8 mouse cellular contexts compared by ENCODE assay signal in genomic region chr7:70118971-70119370, GRCm38 (mm10).
DNase-seq lines count a peak whose midpoint lies in the region; ATAC-seq and TF ChIP-seq lines count a peak whose summit lies in the region.
"Had no signal": no experiment of that assay in that cellular context is flagged by ENCODE, and none has a peak within 500 bp of the region (broad histone marks: within the 10 kb centered on the region; RNA-seq: fewer than 3 reads in every experiment).

No protein-coding gene starts in this region.

- ATAC-seq in lung, embryonic 14.5 days (ENCODE audit: insufficient read depth), result no peak
- ATAC-seq in forebrain, embryonic 12.5 days (ENCODE audit: low FRiP score), result no peak
- ATAC-seq in limb, embryonic 11.5 days (ENCODE audit: insufficient number of reproducible peaks, low FRiP score, low TSS enrichment, low read depth), result no peak
- no peak for ATAC-seq in stomach, embryonic 15.5 days (ENCODE audit: insufficient read depth, low FRiP score, low read depth)

- no peaks in the 10 kb centered on the region for H3K36me3 ChIP-seq in lung, embryonic 14.5 days (ENCODE audit: insufficient read depth)
- no peaks in the 10 kb centered on the region for H3K36me3 ChIP-seq in forebrain, embryonic 12.5 days (replicated peaks)
- no peaks in the 10 kb centered on the region for H3K36me3 ChIP-seq in limb, embryonic 11.5 days (ENCODE audit: control insufficient read depth, insufficient read depth, low read length)
- H3K36me3 ChIP-seq in stomach, embryonic 15.5 days, result no peaks in the 10 kb centered on the region

- peak overlapping the region; percentile 70 for H3K4me2 ChIP-seq in lung, embryonic 14.5 days
- H3K4me2 ChIP-seq in forebrain, embryonic 12.5 days, result peak overlapping the region; percentile 58
- H3K4me2 ChIP-seq in limb, embryonic 11.5 days (ENCODE audit: low read depth, severe bottlenecking), result peak overlapping the region; percentile 33; the same call in 1 of the 2 replicates
- H3K4me2 ChIP-seq in stomach, embryonic 15.5 days, result peak overlapping the region; percentile 58

- H3K9ac ChIP-seq in lung, embryonic 14.5 days, result peak overlapping the region; percentile 4; the same call in 1 of the 2 replicates
- H3K9ac ChIP-seq in forebrain, embryonic 12.5 days, result peak overlapping the region; percentile 39; the same call in 1 of the 2 replicates
- no peak overlapping the region for H3K9ac ChIP-seq in limb, embryonic 11.5 days (ENCODE audit: low read length)
- H3K9ac ChIP-seq in stomach, embryonic 15.5 days, result no peak overlapping the region

- H3K4me1 ChIP-seq in lung, embryonic 14.5 days (ENCODE audit: insufficient read depth), result no peaks in the 10 kb centered on the region; the same call in 1 of the 2 replicates
- peaks cover 56% of the 10 kb centered on the region for H3K4me1 ChIP-seq in forebrain, embryonic 12.5 days
- no peaks in the 10 kb centered on the region for H3K4me1 ChIP-seq in limb, embryonic 11.5 days (ENCODE audit: control insufficient read depth, insufficient read depth, low read length)
- H3K4me1 ChIP-seq in stomach, embryonic 15.5 days, result no peaks in the 10 kb centered on the region

- peak overlapping the region; percentile 30 for H3K4me3 ChIP-seq in lung, embryonic 14.5 days (ENCODE audit: low read depth, low read length)
- H3K4me3 ChIP-seq in forebrain, embryonic 12.5 days (replicated peaks), result peak overlapping the region; percentile 33; the same call in 1 of the 2 replicates
- H3K4me3 ChIP-seq in limb, embryonic 11.5 days (ENCODE audit: low read depth, low read length), result no peak overlapping the region
- H3K4me3 ChIP-seq in stomach, embryonic 15.5 days (replicated peaks), result no peak overlapping the region; the same call in 1 of the 2 replicates

- no peak for TF ChIP-seq CTCF in lung, embryonic 14.5 days (IDR thresholded peaks at IDR 0.05; ENCODE audit: low read depth)

- 45% methylated on average over 7 of the region's 7 CpGs for WGBS in lung, embryonic 14.5 days
- 6% methylated on average over 7 of the region's 7 CpGs for WGBS in forebrain, embryonic 12.5 days
- 42% methylated on average over 7 of the region's 7 CpGs for WGBS in limb, embryonic 11.5 days
- WGBS in stomach, embryonic 15.5 days, result 56% methylated on average over 7 of the region's 7 CpGs

- no peaks in the 10 kb centered on the region for H3K9me3 ChIP-seq in lung, embryonic 14.5 days (ENCODE audit: low read depth, low read length)
- H3K9me3 ChIP-seq in forebrain, embryonic 12.5 days, result no peaks in the 10 kb centered on the region
- no peaks in the 10 kb centered on the region for H3K9me3 ChIP-seq in limb, embryonic 11.5 days (ENCODE audit: control insufficient read depth, low read length)
- no peaks in the 10 kb centered on the region for H3K9me3 ChIP-seq in stomach, embryonic 15.5 days

- no peak overlapping the region for H3K27ac ChIP-seq in lung, embryonic 14.5 days (ENCODE audit: low read depth)
- H3K27ac ChIP-seq in forebrain, embryonic 12.5 days, result peak overlapping the region; percentile 93
- H3K27ac ChIP-seq in limb, embryonic 11.5 days (replicated peaks; ENCODE audit: low read depth, low read length), result no peak overlapping the region
- H3K27ac ChIP-seq in stomach, embryonic 15.5 days, result no peak overlapping the region

- H3K27me3 ChIP-seq in lung, embryonic 14.5 days (ENCODE audit: insufficient read depth, low read length), result no peaks in the 10 kb centered on the region
- H3K27me3 ChIP-seq in forebrain, embryonic 12.5 days, result peaks cover 48% of the 10 kb centered on the region
- H3K27me3 ChIP-seq in limb, embryonic 11.5 days (ENCODE audit: control insufficient read depth, insufficient read depth, low read length), result peaks cover 12% of the 10 kb centered on the region
- H3K27me3 ChIP-seq in stomach, embryonic 15.5 days (replicated peaks), result no peaks in the 10 kb centered on the region

- peak; percentile 16 for DNase-seq in lung, embryonic 14.5 days
- no peak for DNase-seq in lung, postnatal 14 days
- DNase-seq in limb, embryonic 11.5 days (ENCODE audit: low spot score), result no peak
- DNase-seq in adrenal gland, postnatal 4 days (ENCODE audit: low spot score in 2 of 2), result no peak
- DNase-seq in frontal cortex, postnatal 36 days (ENCODE audit: low spot score in 2 of 2), result no peak
- DNase-seq: cerebellum, adult 11-12 months had no signal

Comparison
In these comparisons a context has a peak if more than half of its experiments do, and no peak if none do; other contexts are left out.
1. H3K4me3 ChIP-seq: peak in lung, embryonic 14.5 days (single experiment) and forebrain, embryonic 12.5 days (single experiment); none in limb, embryonic 11.5 days (single experiment) and stomach, embryonic 15.5 days (single experiment).
2. H3K9ac ChIP-seq: peak in lung, embryonic 14.5 days (single experiment) and forebrain, embryonic 12.5 days (single experiment); none in limb, embryonic 11.5 days (single experiment) and stomach, embryonic 15.5 days (single experiment).
3. Peak in every context shown above with its lines, with median percentiles within 50 percentile points of each other: H3K4me2 ChIP-seq.